Mouse (Mus musculus) MEL (cell line): ENCODE measurements around the gene Appbp2. TPM values are rescaled to one million over a fixed set of nuclear protein-coding genes. Genes with fewer than 3 reads are reported as not detected.

ENCODE experiments used
- DNase-seq: peaks from one replicate; pipeline ENCODE4 v3.0.0; 2011; ENCODE audit warnings: low read depth, low spot score
- H3K27ac ChIP-seq: 2 replicates; pipeline ENCODE4 v1.5.1; 2012; ENCODE audit warnings: low read depth, mild to moderate bottlenecking, control low read depth, low read length, moderate library complexity; ENCODE audit not compliant: control insufficient read depth
- H3K27me3 ChIP-seq, 2 experiments: fragments of 150-350 bp in 1 of 2; sonication (generic) in 1 of 2; 2 replicates each; pipeline ENCODE4 v1.6.1; 2012; ENCODE audit warnings: low read length in 2 of 2, mild to moderate bottlenecking in 2 of 2, improper control_type of control experiment in 1 of 2, moderate library complexity in 1 of 2; ENCODE audit not compliant: insufficient read depth in 2 of 2, control insufficient read depth in 1 of 2
- H3K36me3 ChIP-seq, 2 experiments: 2 replicates each; pipeline ENCODE4 v1.6.1; 2012 to 2014; ENCODE audit warnings: low read length in 2 of 2, improper control_type of control experiment in 1 of 2, inconsistent platforms in 1 of 2, mild to moderate bottlenecking in 1 of 2; ENCODE audit not compliant: insufficient read depth in 2 of 2, control insufficient read depth in 1 of 2
- H3K4me1 ChIP-seq, 2 experiments: fragments of 150-350 bp in 1 of 2; sonication (generic) in 1 of 2; 2 replicates each; pipeline ENCODE4 v1.6.1; 2012; ENCODE audit warnings: low read length in 2 of 2, improper control_type of control experiment in 1 of 2, mild to moderate bottlenecking in 1 of 2; ENCODE audit not compliant: insufficient read depth in 2 of 2, control insufficient read depth in 1 of 2
- H3K4me3 ChIP-seq, 2 experiments: fragments of 150-350 bp in 1 of 2; sonication (generic) in 1 of 2; 2 replicates each; pipeline ENCODE4 v1.5.1; 2012; ENCODE audit warnings: low read depth in 2 of 2, low read length in 2 of 2, mild to moderate bottlenecking in 2 of 2, moderate library complexity in 2 of 2, control low read depth in 1 of 2, improper control_type of control experiment in 1 of 2; ENCODE audit not compliant: control insufficient read depth in 1 of 2, insufficient read depth in 1 of 2
- H3K79me2 ChIP-seq: 2 replicates; pipeline ENCODE4 v1.6.1; 2012; ENCODE audit warnings: mild to moderate bottlenecking, low read length, moderate library complexity; ENCODE audit not compliant: control insufficient read depth, poor library complexity, insufficient read depth
- H3K9ac ChIP-seq: 2 replicates; pipeline ENCODE4 v1.6.1; 2012; ENCODE audit warnings: low read depth, mild to moderate bottlenecking, control low read depth, low read length, moderate library complexity; ENCODE audit not compliant: control insufficient read depth, poor library complexity, severe bottlenecking
- H3K9me3 ChIP-seq: fragments of 150-350 bp; sonication (generic); replicated peaks from 2 replicates; pipeline ENCODE4 v1.6.1; 2012; ENCODE audit warnings: mild to moderate bottlenecking, low read length, improper control_type of control experiment, moderate library complexity; ENCODE audit not compliant: insufficient read depth
- CHD1 ChIP-seq: IDR thresholded peaks from 2 replicates; pipeline ENCODE4 v1.6.1; 2012; ENCODE audit warnings: low read depth, mild to moderate bottlenecking, inconsistent platforms, low read length, improper control_type of control experiment
- CHD2 ChIP-seq: IDR thresholded peaks from 2 replicates; pipeline ENCODE4 v1.6.1; 2011; ENCODE audit warnings: low read length, improper control_type of control experiment
- CTCF ChIP-seq, 3 experiments: IDR thresholded peaks in 2 of 3; conservative IDR thresholded peaks in 1 of 3; 2 replicates each; pipeline ENCODE4 v1.5.1; 2011 to 2012; ENCODE audit warnings: low read length in 3 of 3, low read depth in 2 of 3, mild to moderate bottlenecking in 2 of 3, improper control_type of control experiment in 1 of 3, inconsistent platforms in 1 of 3, mixed read lengths in 1 of 3, moderate library complexity in 1 of 3; ENCODE audit not compliant: control insufficient read depth in 1 of 3, insufficient read depth in 1 of 3, poor library complexity in 1 of 3, severe bottlenecking in 1 of 3
- GATA1 ChIP-seq: IDR thresholded peaks from 2 replicates; pipeline ENCODE4 v1.6.1; 2011; ENCODE audit warnings: low read depth, low read length, improper control_type of control experiment
- JUND ChIP-seq: IDR thresholded peaks from 2 replicates; pipeline ENCODE4 v1.6.1; 2011; ENCODE audit warnings: low read depth, mild to moderate bottlenecking, improper control_type of control experiment, low read length
- KAT2A ChIP-seq: conservative IDR thresholded peaks from 2 replicates; pipeline ENCODE4 v1.6.1; 2012; ENCODE audit warnings: low read depth, low read length, improper control_type of control experiment, inconsistent platforms
- MAFK ChIP-seq: IDR thresholded peaks from 2 replicates; pipeline ENCODE4 v1.6.1; 2011; ENCODE audit warnings: low read depth, mild to moderate bottlenecking, low read length, improper control_type of control experiment, borderline replicate concordance
- MAX ChIP-seq: IDR thresholded peaks from 2 replicates; pipeline ENCODE4 v1.6.1; 2011; ENCODE audit warnings: low read length, improper control_type of control experiment
- MAZ ChIP-seq: IDR thresholded peaks from 2 replicates; pipeline ENCODE4 v1.6.1; 2012; ENCODE audit warnings: low read depth, mild to moderate bottlenecking, inconsistent platforms, low read length, improper control_type of control experiment
- MXI1 ChIP-seq: IDR thresholded peaks from 2 replicates; pipeline ENCODE4 v1.6.1; 2011; ENCODE audit warnings: mild to moderate bottlenecking, low read depth, low read length, improper control_type of control experiment
- MYB ChIP-seq: IDR thresholded peaks from 2 replicates; pipeline ENCODE4 v1.6.1; 2011; ENCODE audit warnings: mild to moderate bottlenecking, low read depth, low read length, improper control_type of control experiment
- NELFE ChIP-seq: IDR thresholded peaks from 2 replicates; pipeline ENCODE4 v1.6.1; 2011; ENCODE audit warnings: low read depth, low read length, improper control_type of control experiment
- NRF1 ChIP-seq: IDR thresholded peaks from 2 replicates; pipeline ENCODE4 v1.6.1; 2014; ENCODE audit warnings: low read depth, mild to moderate bottlenecking, inconsistent platforms, low read length, improper control_type of control experiment, moderate library complexity; ENCODE audit not compliant: poor library complexity, insufficient read depth, severe bottlenecking
- POLR2A ChIP-seq, 2 experiments: IDR thresholded peaks; 2 replicates each; pipeline ENCODE4 v1.6.1; 2011 to 2012; ENCODE audit warnings: low read length in 2 of 2, mild to moderate bottlenecking in 2 of 2, control low read depth in 1 of 2, improper control_type of control experiment in 1 of 2, low read depth in 1 of 2, moderate library complexity in 1 of 2; ENCODE audit not compliant: control insufficient read depth in 1 of 2, insufficient read depth in 1 of 2, poor library complexity in 1 of 2
- POLR2AphosphoS2 ChIP-seq: IDR thresholded peaks from 2 replicates; pipeline ENCODE4 v1.6.1; 2011; ENCODE audit warnings: low read length, improper control_type of control experiment
- POLR2AphosphoS5 ChIP-seq: IDR thresholded peaks from 2 replicates; pipeline ENCODE4 v1.6.1; 2012; ENCODE audit warnings: low read depth, borderline replicate concordance, mild to moderate bottlenecking, inconsistent platforms, low read length, moderate library complexity, mixed read lengths
- RAD21 ChIP-seq: IDR thresholded peaks from 2 replicates; pipeline ENCODE4 v1.6.1; 2011; ENCODE audit warnings: mild to moderate bottlenecking, low read depth, low read length, improper control_type of control experiment
- RCOR1 ChIP-seq: IDR thresholded peaks from 2 replicates; pipeline ENCODE4 v1.6.1; 2012; ENCODE audit warnings: low read depth, mild to moderate bottlenecking, inconsistent platforms, low read length, improper control_type of control experiment
- SMC3 ChIP-seq: IDR thresholded peaks from 2 replicates; pipeline ENCODE4 v1.6.1; 2011; ENCODE audit warnings: low read depth, low read length, improper control_type of control experiment
- TBP ChIP-seq: IDR thresholded peaks from 2 replicates; pipeline ENCODE4 v1.8.0; 2011; ENCODE audit warnings: low read depth, low read length, improper control_type of control experiment
- TCF12 ChIP-seq: IDR thresholded peaks from 2 replicates; pipeline ENCODE4 v1.6.1; 2014; ENCODE audit warnings: low read depth, mild to moderate bottlenecking, inconsistent platforms, low read length, improper control_type of control experiment, moderate library complexity
- USF1 ChIP-seq: IDR thresholded peaks from 2 replicates; pipeline ENCODE4 v1.6.1; 2014; ENCODE audit warnings: low read depth, mild to moderate bottlenecking, inconsistent platforms, low read length, improper control_type of control experiment, moderate library complexity
- ZC3H11A ChIP-seq: IDR thresholded peaks from 2 replicates; pipeline ENCODE4 v1.6.1; 2012; ENCODE audit warnings: low read depth, mild to moderate bottlenecking, inconsistent platforms, low read length, improper control_type of control experiment
- ZKSCAN1 ChIP-seq: IDR thresholded peaks from 2 replicates; pipeline ENCODE4 v1.6.1; 2012; ENCODE audit warnings: low read depth, mild to moderate bottlenecking, inconsistent platforms, low read length, improper control_type of control experiment, moderate library complexity
- ZMIZ1 ChIP-seq: IDR thresholded peaks from 2 replicates; pipeline ENCODE4 v1.6.1; 2012; ENCODE audit warnings: low read depth, mild to moderate bottlenecking, inconsistent platforms, low read length, improper control_type of control experiment, moderate library complexity
- ZNF384 ChIP-seq: IDR thresholded peaks from 2 replicates; pipeline ENCODE4 v1.6.1; 2012; ENCODE audit warnings: low read depth, mild to moderate bottlenecking, inconsistent platforms, low read length, improper control_type of control experiment
- polyA plus RNA-seq, 2 experiments: library from polyadenylated mRNA; stranded (reverse) in 1 of 2; unstranded in 1 of 2; fragments of >175 nt in 1 of 2; fragments of >200 nt in 1 of 2; gene quantifications; 2 replicates each; pipeline versions ENCODE4 v1.2.1 to v1.2.4; 2012; ENCODE audit warnings: low replicate concordance in 2 of 2, low read depth in 1 of 2; ENCODE audit not compliant: insufficient read length in 2 of 2, insufficient read depth in 1 of 2, missing spikeins in 1 of 2
- total RNA-seq: library from RNA; depleted of rRNA; stranded (reverse); fragments of 300-350 nt; gene quantifications from 2 replicates; pipeline ENCODE4 v1.2.3, GENCODE M21; 2012

The Appbp2 gene
- total and polyA plus RNA-seq, 3 experiments: 25.5 to 157 (median 34.4) TPM

GRCm38 (mm10) chr11:85261192-85261591 is 26.3 kb upstream of the Appbp2 start:
- no peak overlapping the region for H3K27ac ChIP-seq

GRCm38 (mm10) chr11:85258966-85259365 is 24.0 kb upstream of the Appbp2 start:
- Histone ChIP-seq H3K9me3 (no peaks in the 10 kb centered on the region), H3K27me3 (no peaks in the 10 kb centered on the region), H3K4me3 (no peak overlapping the region), H3K36me3 (no peaks in the 10 kb centered on the region), H3K27ac (no peak overlapping the region), H3K79me2 (no peaks in the 10 kb centered on the region), H3K9ac (no peak overlapping the region), H3K4me1 (no peaks in the 10 kb centered on the region)
- no peak for TF ChIP-seq RCOR1
- TF ChIP-seq MXI1: no peak
- no peak for TF ChIP-seq POLR2AphosphoS5
- no peak for TF ChIP-seq SMC3
- TF ChIP-seq MAX: no peak
- TF ChIP-seq TCF12: no peak
- no peak for TF ChIP-seq POLR2A (IDR thresholded peaks at IDR 0.05; ENCODE audit: control insufficient read depth in 1 of 2, insufficient read depth in 1 of 2, low read depth in 1 of 2, low read length in 2 of 2, poor library complexity in 1 of 2)
- TF ChIP-seq POLR2AphosphoS2: no peak
- TF ChIP-seq USF1: no peak
- TF ChIP-seq TBP: no peak
- TF ChIP-seq MAZ: no peak
- TF ChIP-seq CHD2: no peak
- no peak for TF ChIP-seq ZKSCAN1
- no peak for TF ChIP-seq NELFE
- no peak for TF ChIP-seq JUND
- no peak for TF ChIP-seq KAT2A
- TF ChIP-seq MAFK: no peak
- TF ChIP-seq CHD1: no peak
- no peak for TF ChIP-seq NRF1
- no peak for DNase-seq

More at GRCm38 (mm10) chr11:85261192-85261591, 26.3 kb upstream of the Appbp2 start:
- Histone ChIP-seq H3K9me3 (no peaks in the 10 kb centered on the region), H3K27me3 (no peaks in the 10 kb centered on the region), H3K36me3 (no peaks in the 10 kb centered on the region), H3K4me1 (no peaks in the 10 kb centered on the region), H3K9ac (no peak overlapping the region), H3K4me3 (no peak overlapping the region), H3K79me2 (no peaks in the 10 kb centered on the region)
- TF ChIP-seq NRF1 (no peak), ZKSCAN1 (no peak), CHD2 (no peak), ZNF384 (0 out of 2 replicates have a peak, but pooled peaks have one; percentile 33), ZMIZ1 (no peak), POLR2AphosphoS2 (no peak), POLR2AphosphoS5 (no peak), MYB (no peak), ZC3H11A (peak; percentile 81), SMC3 (peak; percentile 99), USF1 (no peak), KAT2A (no peak), MXI1 (no peak), GATA1 (no peak), CTCF (IDR thresholded peaks at IDR 0.05 in 2 of 3, conservative IDR thresholded peaks at IDR 0.05 in 1 of 3; ENCODE audit: control insufficient read depth in 1 of 3, insufficient read depth in 1 of 3, low read depth in 2 of 3, low read length in 3 of 3, poor library complexity in 1 of 3, severe bottlenecking in 1 of 3) (peak; percentile 65 to 94 (median 68)), RAD21 (peak; percentile 82)
- peak; percentile 90 for DNase-seq
